Mouse (Mus musculus) heart, embryonic 15.5 days (tissue): Measurements from ENCODE around the gene Gadd45g. TPM values are rescaled to one million over a fixed set of nuclear protein-coding genes. Genes with fewer than 3 reads are reported as not detected.

Source experiments
- ATAC-seq: fragments of 200-750 bp; cut with Nextera tagmentation; replicated peaks from 2 replicates; pipeline ENCODE4 v1.8.0; 2017; ENCODE audit warnings: low read depth, moderate TSS enrichment; ENCODE audit not compliant: insufficient number of reproducible peaks, insufficient read depth, low FRiP score
- H3K27ac ChIP-seq: fragments of 300-500 bp; sonication (generic); 2 replicates; pipeline ENCODE4 v1.5.1; 2015; ENCODE audit warnings: mild to moderate bottlenecking, inconsistent platforms
- H3K27me3 ChIP-seq: fragments of 300-500 bp; sonication (generic); 2 replicates; pipeline ENCODE4 v1.6.1; 2015; ENCODE audit warnings: inconsistent platforms
- H3K36me3 ChIP-seq: fragments of 300-500 bp; sonication (generic); 2 replicates; pipeline ENCODE4 v1.6.1; 2015; ENCODE audit warnings: mild to moderate bottlenecking, inconsistent platforms
- H3K4me1 ChIP-seq: fragments of 300-500 bp; sonication (generic); replicated peaks from 2 replicates; pipeline ENCODE4 v1.6.1; 2015; ENCODE audit warnings: inconsistent platforms
- H3K4me2 ChIP-seq: fragments of 300-500 bp; sonication (generic); 2 replicates; pipeline ENCODE4 v1.6.1; 2015; ENCODE audit warnings: inconsistent platforms, mild to moderate bottlenecking, moderate library complexity
- H3K4me3 ChIP-seq: fragments of 300-500 bp; sonication (generic); 2 replicates; pipeline ENCODE4 v1.5.1; 2015; ENCODE audit warnings: mild to moderate bottlenecking, inconsistent platforms
- H3K9ac ChIP-seq: fragments of 300-500 bp; sonication (generic); 2 replicates; pipeline ENCODE4 v1.6.1; 2015; ENCODE audit warnings: mild to moderate bottlenecking, inconsistent platforms
- H3K9me3 ChIP-seq: fragments of 300-500 bp; sonication (generic); replicated peaks from 2 replicates; pipeline ENCODE4 v1.6.1; 2016; ENCODE audit warnings: inconsistent platforms
- WGBS: fragments of 180-500 bp; shearing (Covaris S2); methylation state at CpG from one replicate; pipeline ENCODE4 v1.1.7; 2015; ENCODE audit warnings: mixed read lengths; 5-methylcytosine and 5-hydroxymethylcytosine counted together
- polyA plus RNA-seq: library from polyadenylated mRNA; unstranded; fragments of >200 nt; fragmentation: Nextera tagmentation; extraction: Ambion mirVana; gene quantifications from 2 replicates; pipeline ENCODE4 v1.2.1, GENCODE M21; 2015

Gene Gadd45g
- polyA plus RNA-seq: 47.3 and 49.1 TPM in 2 replicates

DNA sequence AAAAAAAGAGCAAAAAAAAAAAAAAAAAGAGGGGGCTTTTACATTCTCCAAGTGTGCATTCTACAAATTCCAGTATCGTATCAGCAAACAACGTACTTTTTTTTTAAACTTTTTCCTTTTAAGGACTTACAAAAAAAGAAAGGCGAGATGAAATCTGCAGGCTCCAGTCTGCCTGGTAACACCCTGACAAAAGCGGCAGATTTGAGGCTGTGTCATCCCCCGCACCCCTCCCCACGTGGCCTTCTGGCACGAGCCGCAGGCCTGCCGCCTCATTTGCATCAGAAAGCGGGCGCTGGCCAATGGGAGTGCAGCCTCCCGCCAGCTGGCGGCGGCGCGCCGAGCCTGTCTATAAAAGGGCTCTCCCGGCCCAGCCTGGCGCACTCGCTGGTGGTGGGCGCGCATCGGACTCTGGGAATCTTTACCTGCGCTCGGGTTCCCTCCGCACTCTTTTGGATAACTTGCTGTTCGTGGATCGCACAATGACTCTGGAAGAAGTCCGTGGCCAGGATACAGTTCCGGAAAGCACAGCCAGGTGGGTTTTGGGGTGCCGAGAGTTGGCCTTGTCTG, at the start of gene Gadd45g:
TSS of gene Gadd45g (plus strand) at position 378 of the 567 bp plus-strand sequence.
- Histone ChIP-seq H3K27ac (peak within 1 kb of the TSS; percentile 95), H3K9ac (peak within 1 kb of the TSS; percentile 87), H3K9me3 (no peaks in the 10 kb centered on the region), H3K36me3 (no peaks in the 10 kb centered on the region), H3K4me1 (peaks cover 47% of the 10 kb centered on the region), H3K4me3 (peak within 1 kb of the TSS; percentile 79), H3K27me3 (peaks cover 12% of the 10 kb centered on the region), H3K4me2 (peak within 1 kb of the TSS; percentile 97)
- ATAC-seq: peak; percentile 75
- under 1% methylated on average over 31 of the region's 31 CpGs for WGBS

DNA sequence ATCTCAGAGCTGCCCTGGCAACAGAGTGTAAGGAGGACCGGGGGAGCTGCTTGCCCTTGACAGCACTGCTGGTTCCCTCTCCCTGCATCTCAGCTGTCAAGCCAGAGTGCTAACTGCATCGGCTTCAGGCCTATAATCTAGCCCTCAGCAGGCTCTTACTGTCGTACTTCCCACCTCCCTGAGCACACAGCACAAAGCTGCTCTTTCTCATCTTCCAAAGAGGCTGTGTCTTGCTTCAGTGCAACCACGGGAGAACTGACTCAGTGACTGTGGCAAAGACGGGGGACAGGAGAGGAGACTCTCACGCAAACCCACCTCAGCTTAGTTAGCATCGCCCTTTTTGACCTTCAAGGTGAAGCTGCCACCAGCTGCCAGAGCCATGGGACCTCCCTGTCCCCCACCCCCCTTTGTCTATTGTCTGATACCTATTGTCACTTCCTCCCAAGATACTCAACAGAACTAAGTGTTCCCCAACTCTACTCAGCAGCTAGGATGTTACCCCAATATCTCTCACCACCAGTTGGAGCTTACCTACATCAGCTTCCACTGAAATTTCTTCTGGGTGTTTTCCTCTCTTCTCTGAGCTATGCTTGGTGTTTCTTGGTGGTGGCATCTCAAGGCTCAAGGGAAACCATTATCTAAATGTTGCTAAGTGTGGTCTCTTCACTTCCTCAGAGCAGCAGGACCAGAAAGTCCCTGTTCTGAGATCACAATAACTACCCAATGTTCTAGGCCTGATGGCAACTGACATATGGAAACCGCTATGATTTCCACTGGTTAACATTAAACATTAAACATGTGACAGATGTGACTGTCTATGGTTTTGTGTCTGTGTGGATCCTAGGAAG, 48.4 kb upstream of the Gadd45g start:
- Histone ChIP-seq H3K4me3 (no peak overlapping the region), H3K27ac (no peak overlapping the region), H3K9me3 (no peaks in the 10 kb centered on the region), H3K9ac (no peak overlapping the region), H3K4me2 (no peak overlapping the region), H3K27me3 (no peaks in the 10 kb centered on the region), H3K36me3 (no peaks in the 10 kb centered on the region), H3K4me1 (peaks cover under 1% of the 10 kb centered on the region; the same call in 1 of the 2 replicates)
- 54% methylated on average over 8 of the region's 8 CpGs for WGBS
- ATAC-seq: no peak

DNA sequence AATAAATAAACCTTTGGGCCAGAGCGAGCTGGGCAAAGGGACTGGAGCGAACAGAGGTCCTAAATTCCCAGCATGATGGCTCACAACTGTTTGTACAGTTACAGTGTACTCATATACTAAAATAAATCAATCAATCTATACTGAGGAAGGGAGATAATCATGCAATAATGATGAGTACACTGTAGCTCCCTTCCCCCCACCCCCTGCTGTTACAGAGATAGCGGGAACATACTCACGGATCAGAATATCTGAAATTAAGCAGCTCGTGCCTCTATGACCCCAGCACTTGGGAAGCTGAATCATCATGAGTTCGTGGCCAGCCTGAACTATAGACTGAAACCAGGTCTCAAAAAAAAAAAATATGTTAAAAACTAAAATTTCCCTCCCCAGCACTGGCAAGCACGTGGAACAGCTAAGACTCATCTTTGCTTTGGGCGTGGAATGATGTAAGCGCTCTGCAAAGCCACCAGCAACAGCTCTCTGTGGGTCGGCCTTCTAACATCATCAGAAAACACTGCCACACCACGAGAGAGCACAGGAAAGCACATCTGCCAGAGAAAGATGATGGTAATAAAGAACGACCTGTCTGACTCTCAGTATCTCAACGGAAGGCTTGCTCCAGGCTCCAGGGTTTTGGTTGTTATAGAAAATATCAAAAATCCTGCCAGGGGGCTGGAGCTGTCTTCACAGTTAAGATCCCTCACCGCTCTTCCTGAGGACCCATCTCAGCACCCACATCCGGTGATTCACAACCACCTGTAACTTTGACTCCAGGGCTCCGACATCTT, 46.5 kb upstream of the Gadd45g start:
- H3K9me3 ChIP-seq: no peaks in the 10 kb centered on the region
- 73% methylated on average over 16 of the region's 16 CpGs for WGBS

DNA sequence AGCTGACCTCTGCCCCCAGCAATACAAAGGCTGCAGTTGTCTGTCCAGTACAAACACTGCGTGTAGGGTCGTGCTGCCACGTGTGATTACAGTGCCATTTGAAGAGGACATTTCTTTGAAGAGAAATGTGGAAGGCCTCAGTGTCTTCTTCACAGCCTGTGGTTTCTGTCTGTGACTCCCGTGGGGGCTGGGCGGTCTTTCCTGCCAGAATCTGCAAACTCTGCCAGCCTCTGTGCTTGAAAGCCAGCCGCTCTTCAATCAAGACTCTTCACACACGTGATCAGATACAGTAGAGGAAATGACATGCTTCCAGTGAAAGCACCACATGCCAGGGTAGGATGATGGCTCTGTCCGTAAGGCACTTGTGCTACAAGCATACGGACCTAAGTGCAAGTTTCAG, 45.6 kb upstream of the Gadd45g start:
- ATAC-seq: no peak
- WGBS: 50% methylated on average over 9 of the region's 9 CpGs

More for the DNA sequence above, 46.5 kb upstream of the Gadd45g start:
- ATAC-seq: no peak
- no peak overlapping the region for H3K4me3 ChIP-seq
- H3K27ac ChIP-seq: no peak overlapping the region
- H3K9ac ChIP-seq: no peak overlapping the region
- no peak overlapping the region for H3K4me2 ChIP-seq
- H3K27me3 ChIP-seq: no peaks in the 10 kb centered on the region
- no peaks in the 10 kb centered on the region for H3K36me3 ChIP-seq
- no peaks in the 10 kb centered on the region; the same call in 1 of the 2 replicates for H3K4me1 ChIP-seq

DNA sequence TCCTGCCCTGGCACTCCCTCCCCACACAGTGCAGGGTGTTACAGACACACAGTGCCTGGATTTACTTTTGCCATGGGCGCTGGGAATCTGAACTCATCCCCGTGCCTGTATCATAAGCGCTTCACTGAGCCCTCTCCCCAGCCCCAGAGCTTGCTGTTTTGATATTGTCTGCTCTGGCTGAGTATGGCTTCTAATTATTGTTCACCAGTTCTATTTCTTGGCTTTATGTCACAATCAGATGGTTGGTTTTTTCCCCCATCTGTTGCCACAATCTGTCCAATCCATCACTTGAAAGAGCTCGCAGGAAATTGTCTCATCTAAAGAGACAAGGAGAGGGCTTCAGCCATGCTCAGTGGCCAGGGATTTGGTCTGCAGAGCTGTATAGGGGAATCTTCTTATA, 40.8 kb upstream of the Gadd45g start:
- ATAC-seq: no peak
- Histone ChIP-seq H3K36me3 (no peaks in the 10 kb centered on the region), H3K4me1 (no peaks in the 10 kb centered on the region), H3K4me2 (no peak overlapping the region), H3K9me3 (no peaks in the 10 kb centered on the region), H3K9ac (no peak overlapping the region), H3K27ac (no peak overlapping the region), H3K27me3 (no peaks in the 10 kb centered on the region), H3K4me3 (no peak overlapping the region)
- WGBS: 79% methylated on average over 4 of the region's 4 CpGs

More for the DNA sequence above, 45.6 kb upstream of the Gadd45g start:
- H3K9ac ChIP-seq: no peak overlapping the region
- H3K27me3 ChIP-seq: no peaks in the 10 kb centered on the region
- no peaks in the 10 kb centered on the region; the same call in 1 of the 2 replicates for H3K4me1 ChIP-seq
- no peaks in the 10 kb centered on the region for H3K9me3 ChIP-seq
- no peak overlapping the region for H3K4me2 ChIP-seq
- H3K36me3 ChIP-seq: no peaks in the 10 kb centered on the region
- H3K27ac ChIP-seq: no peak overlapping the region
- H3K4me3 ChIP-seq: no peak overlapping the region

DNA sequence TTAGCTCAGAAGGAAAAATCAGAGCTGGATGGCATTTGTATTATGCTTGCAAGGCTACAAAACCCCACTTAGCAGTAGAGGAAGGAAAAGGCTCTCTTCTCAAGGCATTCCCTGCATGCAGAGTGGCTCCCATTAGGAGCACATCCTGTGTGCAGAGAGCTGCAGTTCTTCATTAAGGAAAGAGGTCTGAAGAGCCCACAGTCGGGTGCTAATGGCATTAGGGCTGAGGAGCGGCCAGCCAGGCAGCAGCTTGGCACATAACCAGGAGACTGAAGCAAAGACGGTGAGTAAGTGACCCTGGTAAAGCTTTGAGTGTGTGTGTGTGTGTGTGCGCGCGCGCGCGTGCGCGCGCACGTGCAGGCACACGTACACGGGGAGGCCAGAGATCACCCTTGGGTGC, 40.3 kb upstream of the Gadd45g start:
- H3K4me1 ChIP-seq: no peaks in the 10 kb centered on the region
- 77% methylated on average over 15 of the region's 15 CpGs for WGBS

DNA sequence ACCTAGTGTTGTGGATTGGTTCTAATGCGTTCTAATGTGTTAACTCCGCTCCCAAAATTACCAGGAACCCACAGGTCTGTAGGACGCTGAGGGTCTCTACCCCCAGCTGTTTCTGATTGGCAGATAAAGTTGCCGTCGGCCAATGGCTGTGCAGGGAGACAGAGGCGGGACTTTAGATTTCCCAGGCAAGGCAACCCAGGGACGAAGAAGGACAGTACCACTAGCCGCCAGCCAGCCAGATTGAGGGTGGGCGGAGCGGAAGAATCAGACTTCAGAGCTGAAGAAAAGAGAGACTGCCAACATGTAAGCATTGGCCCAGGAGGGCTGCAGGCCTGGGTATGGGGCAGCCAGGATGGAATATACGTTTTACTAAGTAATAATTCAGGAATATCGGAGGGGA, 38.3 kb upstream of the Gadd45g start:
- Histone ChIP-seq H3K27ac (no peak overlapping the region), H3K9me3 (no peaks in the 10 kb centered on the region), H3K27me3 (no peaks in the 10 kb centered on the region), H3K4me1 (no peaks in the 10 kb centered on the region), H3K9ac (no peak overlapping the region), H3K36me3 (no peaks in the 10 kb centered on the region), H3K4me3 (no peak overlapping the region), H3K4me2 (peak overlapping the region; percentile 26; the same call in 1 of the 2 replicates)
- no peak for ATAC-seq
- WGBS: 43% methylated on average over 12 of the region's 12 CpGs

More for the DNA sequence above, 40.3 kb upstream of the Gadd45g start:
- Histone ChIP-seq H3K4me3 (no peak overlapping the region), H3K27me3 (no peaks in the 10 kb centered on the region), H3K9me3 (no peaks in the 10 kb centered on the region), H3K9ac (no peak overlapping the region), H3K4me2 (no peak overlapping the region), H3K36me3 (no peaks in the 10 kb centered on the region), H3K27ac (no peak overlapping the region)
- ATAC-seq: no peak

DNA sequence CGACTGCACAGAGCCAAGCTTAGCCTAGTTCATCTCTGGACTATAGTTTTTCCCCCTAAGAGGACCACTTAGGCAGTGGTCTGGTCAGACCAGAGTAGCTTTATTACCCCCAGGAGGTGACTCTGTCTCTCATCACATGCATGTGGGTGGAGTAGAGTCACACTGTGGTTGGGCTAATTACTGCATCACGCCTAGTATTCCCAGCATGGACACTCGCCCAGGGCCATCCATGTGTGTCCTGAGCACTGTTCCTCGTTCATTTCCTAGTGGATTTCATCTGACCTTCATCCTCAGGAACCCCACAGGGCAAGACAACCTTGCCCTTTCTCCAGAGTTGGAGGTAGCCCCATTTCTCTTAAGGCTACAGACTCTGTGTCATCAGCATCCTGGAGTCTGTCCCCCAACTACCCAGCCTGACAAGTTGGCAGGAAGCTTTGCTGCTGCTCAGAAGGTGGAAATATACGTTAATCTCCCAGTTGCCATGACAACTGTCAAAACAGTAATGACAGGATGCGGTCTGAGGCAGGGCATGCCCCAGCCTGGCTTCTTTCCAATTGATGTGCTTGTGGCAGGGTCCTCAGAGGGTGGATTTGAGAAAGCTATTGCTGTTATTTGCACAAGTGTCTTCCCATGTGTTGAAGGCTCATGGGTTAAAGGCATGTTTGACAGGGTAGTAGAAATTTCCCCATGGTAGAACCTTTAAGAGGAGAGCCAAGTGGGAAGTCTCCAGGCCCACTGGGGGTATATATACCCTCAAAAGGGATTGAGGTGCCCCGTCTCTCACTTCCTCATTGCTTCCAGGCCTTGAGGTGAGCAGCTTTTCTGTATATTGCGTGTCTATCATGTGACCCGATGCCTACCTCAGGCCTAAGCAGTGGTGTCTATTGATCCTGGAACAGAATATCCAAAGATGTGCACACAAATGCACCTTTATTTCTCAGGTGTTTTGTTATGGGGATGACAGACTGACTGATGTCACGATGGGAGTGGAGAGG, 32.6 kb upstream of the Gadd45g start:
- no peak for ATAC-seq
- no peak overlapping the region for H3K27ac ChIP-seq
- H3K36me3 ChIP-seq: no peaks in the 10 kb centered on the region
- H3K9me3 ChIP-seq: no peaks in the 10 kb centered on the region
- H3K4me3 ChIP-seq: no peak overlapping the region
- H3K4me1 ChIP-seq: peaks cover 18% of the 10 kb centered on the region
- H3K4me2 ChIP-seq: no peak overlapping the region
- WGBS: 57% methylated on average over 10 of the region's 10 CpGs
- no peaks in the 10 kb centered on the region for H3K27me3 ChIP-seq
- no peak overlapping the region for H3K9ac ChIP-seq

DNA sequence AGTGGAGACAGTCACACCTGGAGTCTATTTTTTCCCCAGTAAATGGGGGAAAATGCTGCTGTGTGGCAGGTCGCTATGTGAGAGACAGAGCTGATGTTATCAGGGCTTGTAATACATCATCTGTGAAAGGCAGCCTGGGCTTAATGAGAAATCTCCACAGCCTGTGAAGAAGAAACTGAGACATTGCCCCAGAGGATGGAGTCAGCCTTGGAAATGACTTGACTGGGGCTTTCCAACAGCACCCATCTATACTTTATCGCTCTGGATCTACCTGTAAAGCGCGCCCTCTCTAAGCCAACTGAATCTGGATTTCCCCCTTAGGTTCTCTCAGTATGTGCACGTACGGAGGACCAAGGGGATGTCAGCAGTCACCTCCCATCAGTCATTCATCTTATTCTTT, 31.8 kb upstream of the Gadd45g start:
- H3K4me3 ChIP-seq: no peak overlapping the region
- H3K27me3 ChIP-seq: no peaks in the 10 kb centered on the region
- no peaks in the 10 kb centered on the region for H3K36me3 ChIP-seq
- H3K9me3 ChIP-seq: no peaks in the 10 kb centered on the region
- H3K9ac ChIP-seq: no peak overlapping the region
- no peak overlapping the region for H3K4me2 ChIP-seq
- 85% methylated on average over 6 of the region's 6 CpGs for WGBS
- H3K4me1 ChIP-seq: peaks cover 25% of the 10 kb centered on the region
- no peak overlapping the region for H3K27ac ChIP-seq
- no peak for ATAC-seq

DNA sequence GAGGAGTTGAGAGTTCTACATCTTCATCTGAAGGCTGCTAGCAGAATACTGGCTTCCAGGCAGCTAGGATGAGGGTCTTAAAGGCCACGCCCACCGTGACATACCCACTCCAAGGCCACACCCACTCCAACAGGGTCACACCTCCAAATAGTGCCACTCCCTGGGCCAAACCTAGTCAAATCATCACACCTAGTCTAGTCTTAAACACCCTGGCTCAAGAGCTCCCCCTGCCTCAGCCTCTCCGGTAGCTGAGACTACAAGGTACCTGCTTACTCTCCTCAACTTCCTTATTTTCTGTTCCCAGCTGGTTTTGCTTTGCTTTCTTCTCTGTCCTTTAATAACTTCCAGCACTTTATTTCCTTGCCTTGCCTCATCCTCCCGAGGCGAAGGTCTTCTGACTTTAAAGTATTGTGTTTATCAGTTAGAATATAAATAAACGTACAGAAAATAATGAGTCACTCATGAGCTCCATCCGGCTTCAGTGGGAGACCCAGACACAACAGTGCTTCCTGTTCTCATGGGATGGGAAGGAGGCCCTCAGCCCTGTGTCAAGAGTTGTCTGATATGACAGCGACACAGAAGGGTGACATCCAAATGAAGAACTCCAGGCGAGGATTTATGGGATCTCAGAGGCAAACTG, 30.5 kb upstream of the Gadd45g start:
- no peak for ATAC-seq
- Histone ChIP-seq H3K9me3 (no peaks in the 10 kb centered on the region), H3K27ac (peak overlapping the region; percentile 60), H3K9ac (no peak overlapping the region), H3K27me3 (no peaks in the 10 kb centered on the region), H3K4me3 (no peak overlapping the region), H3K36me3 (no peaks in the 10 kb centered on the region), H3K4me1 (peaks cover 25% of the 10 kb centered on the region), H3K4me2 (no peak overlapping the region)
- WGBS: 43% methylated on average over 9 of the region's 9 CpGs
